Mouse (Mus musculus) MEL-GATA-1-ER (cell line): ENCODE data around the gene Trmt61a.
A peak's percentile ranks its signal among the peaks of the same experiment; 100 is the strongest.
"Not testable (repeated sequence)": the region's sequence is repeated elsewhere in the genome, so short reads cannot be mapped to it uniquely, and the experiment has no call there.

ENCODE experiments used
- DNase-seq: peaks from one replicate; pipeline ENCODE4 v3.0.0-alpha.2; 2012; ENCODE audit warnings: low read depth; ENCODE audit errors: extremely low read depth

Gene Trmt61a

GRCm38 (mm10) chr12:111677882-111678669 is at the start of gene Trmt61a:
Gene Trmt61a, plus strand, starts transcription at chr12:111678105.
- peak; percentile 79 for DNase-seq

- DNase-seq = peak; percentile 14
Observed at GRCm38 (mm10) chr12:111648061-111648645, 29.8 kb upstream of the Trmt61a start.

- DNase-seq = no peak
Observed at GRCm38 (mm10) chr12:111652953-111653352, 25.0 kb upstream of the Trmt61a start.

- DNase-seq = no peak
Observed at GRCm38 (mm10) chr12:111653434-111653833, 24.5 kb upstream of the Trmt61a start.

GRCm38 (mm10) chr12:111655695-111656094 is 22.2 kb upstream of the Trmt61a start:
- no peak for DNase-seq

- DNase-seq = no peak
Observed at GRCm38 (mm10) chr12:111659331-111659730, 18.6 kb upstream of the Trmt61a start.

GRCm38 (mm10) chr12:111660628-111661027 is 17.3 kb upstream of the Trmt61a start:
- no peak for DNase-seq

- not testable (repeated sequence) for DNase-seq
Observed at GRCm38 (mm10) chr12:111661554-111661953, 16.4 kb upstream of the Trmt61a start.

GRCm38 (mm10) chr12:111663228-111664143 is 14.4 kb upstream of the Trmt61a start:
- no peak for DNase-seq

- DNase-seq = no peak
Observed at GRCm38 (mm10) chr12:111664144-111664634, 13.7 kb upstream of the Trmt61a start.

GRCm38 (mm10) chr12:111665041-111665880 is 12.6 kb upstream of the Trmt61a start:
- DNase-seq = no peak

- no peak for DNase-seq
Observed at GRCm38 (mm10) chr12:111666380-111666779, 11.5 kb upstream of the Trmt61a start.

- DNase-seq = no peak
Observed at GRCm38 (mm10) chr12:111667421-111667820, 10.5 kb upstream of the Trmt61a start.

- peak; percentile 74 for DNase-seq
Observed at GRCm38 (mm10) chr12:111668457-111668912, 9.4 kb upstream of the Trmt61a start.

- DNase-seq = no peak
Observed at GRCm38 (mm10) chr12:111669000-111669788, 8.7 kb upstream of the Trmt61a start.

- DNase-seq = no peak
Observed at GRCm38 (mm10) chr12:111669961-111670360, 7.9 kb upstream of the Trmt61a start.

- DNase-seq = no peak
Observed at GRCm38 (mm10) chr12:111670371-111670971, 7.4 kb upstream of the Trmt61a start.

GRCm38 (mm10) chr12:111670976-111671375 is 6.9 kb upstream of the Trmt61a start:
- DNase-seq = no peak

GRCm38 (mm10) chr12:111671431-111671902 is 6.4 kb upstream of the Trmt61a start:
- DNase-seq = no peak
